Mouse (Mus musculus) CD4-positive naive resting alpha-beta T cell, adult 57 days (primary cell): ENCODE data around the gene Tns2. TPM values are rescaled to one million over a fixed set of nuclear protein-coding genes. Genes with fewer than 3 reads are reported as not detected.

ENCODE experiments used
- total RNA-seq: library from RNA; stranded (reverse); gene quantifications from one replicate; pipeline ENCODE4 v1.2.4, GENCODE M21; 2023

Gene Tns2
- 1.5 TPM for total RNA-seq

DNA sequence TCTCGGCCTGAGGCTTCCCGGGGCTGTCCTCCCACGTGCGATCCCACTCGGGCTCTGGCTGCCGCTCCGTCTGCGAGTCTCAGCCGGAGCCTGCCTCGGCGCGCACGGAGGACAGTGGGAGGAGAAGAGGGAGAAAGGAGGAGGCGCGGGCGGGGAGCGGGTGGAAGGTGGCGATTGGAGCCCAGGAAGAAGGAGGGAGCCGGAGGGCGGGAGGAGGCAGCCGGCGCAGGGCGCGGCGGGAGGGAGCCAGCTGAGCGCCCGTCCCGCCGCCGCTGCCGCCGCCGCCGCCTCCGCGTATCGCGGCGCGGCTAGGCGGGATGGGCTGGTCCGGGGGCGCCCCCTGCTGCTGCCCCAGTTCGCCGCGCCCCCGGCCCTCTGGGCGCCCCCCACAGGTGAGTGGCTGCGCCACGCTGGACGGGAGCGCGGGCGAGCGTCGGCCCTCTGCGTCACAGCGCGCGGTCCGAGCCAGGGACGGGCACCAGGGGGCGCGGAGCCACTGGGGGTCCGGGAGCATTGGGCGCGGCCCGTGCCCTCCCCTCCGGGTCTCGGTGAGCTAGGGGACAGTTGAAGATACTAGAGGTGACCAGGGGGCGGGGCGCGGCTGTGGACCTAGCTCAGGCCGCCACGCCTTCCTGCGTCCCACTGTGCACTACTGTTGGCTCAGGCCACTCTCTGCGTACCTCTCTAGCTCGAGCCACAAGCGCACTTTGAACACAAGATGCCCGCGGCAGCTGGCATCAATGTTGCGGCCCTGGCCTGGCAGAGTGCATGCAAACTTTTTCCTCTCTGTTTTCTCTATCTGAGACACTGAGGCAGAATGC is at the start of gene Tns2:
Gene Tns2 (plus strand): TSS at position 253 of the 821 bp plus-strand sequence.

DNA sequence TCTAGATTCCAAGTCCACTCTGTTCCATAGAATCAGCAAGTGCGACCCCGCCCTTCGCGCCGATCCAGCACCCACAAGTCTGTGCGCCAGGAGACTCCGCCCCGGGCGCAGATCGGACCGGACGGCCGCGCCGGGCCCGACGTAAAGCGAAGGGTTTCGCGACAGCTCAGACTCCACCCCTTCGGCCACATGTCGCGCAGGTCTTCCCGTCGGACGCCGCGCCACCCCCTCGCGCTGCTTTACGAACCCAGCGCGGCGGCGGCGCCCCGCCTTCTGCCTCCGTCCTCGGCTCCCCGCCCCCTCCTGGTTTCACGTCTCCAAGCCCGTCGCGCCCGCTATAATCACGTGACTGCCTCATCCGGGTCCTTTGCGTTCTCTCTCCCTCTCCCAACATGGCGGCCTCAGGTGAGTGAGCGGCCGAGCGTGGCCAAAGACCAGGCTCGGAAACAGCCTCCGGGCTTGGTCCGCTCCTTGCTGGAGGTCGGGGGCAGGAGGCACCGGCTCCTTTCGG is 26.6 kb upstream of the Tns2 start, which contains the start of gene Eif4b:
Gene Eif4b (plus strand): TSS at position 215 of the 511 bp plus-strand sequence.

DNA sequence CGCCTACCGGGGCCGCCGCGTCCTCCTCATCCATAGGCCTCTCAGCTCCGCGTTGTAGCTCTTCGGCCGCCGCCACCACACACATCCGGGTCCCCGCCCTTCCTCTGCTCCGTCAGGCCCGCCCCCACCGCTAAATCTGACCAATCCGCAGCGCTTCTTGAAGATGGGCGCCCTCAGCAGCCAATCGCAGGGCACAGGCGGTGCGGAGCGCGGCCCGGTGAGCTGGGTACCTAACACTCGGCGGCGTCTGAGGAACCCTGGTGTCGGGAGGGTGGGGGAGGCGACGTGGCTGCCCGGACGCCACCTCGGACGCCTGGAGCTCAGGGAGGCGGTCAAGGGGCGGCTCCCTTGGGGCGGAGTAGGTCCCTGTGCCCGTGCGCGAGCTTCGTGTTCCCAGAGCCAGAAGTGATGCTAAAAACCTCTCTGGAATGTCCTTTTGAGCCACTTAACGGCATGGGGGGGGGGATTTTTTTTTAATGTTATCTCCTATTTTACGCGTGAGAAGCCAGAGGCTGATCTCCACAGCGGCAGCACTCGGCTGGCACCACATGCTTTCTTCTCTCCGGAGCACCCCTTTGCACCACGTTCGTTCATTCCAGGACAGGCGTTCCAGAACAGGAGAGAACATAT is 36.0 kb downstream of the Tns2 start, which contains the start of gene Spryd3:
Gene Spryd3 (minus strand): TSS at position 106 of the 630 bp plus-strand sequence.

DNA sequence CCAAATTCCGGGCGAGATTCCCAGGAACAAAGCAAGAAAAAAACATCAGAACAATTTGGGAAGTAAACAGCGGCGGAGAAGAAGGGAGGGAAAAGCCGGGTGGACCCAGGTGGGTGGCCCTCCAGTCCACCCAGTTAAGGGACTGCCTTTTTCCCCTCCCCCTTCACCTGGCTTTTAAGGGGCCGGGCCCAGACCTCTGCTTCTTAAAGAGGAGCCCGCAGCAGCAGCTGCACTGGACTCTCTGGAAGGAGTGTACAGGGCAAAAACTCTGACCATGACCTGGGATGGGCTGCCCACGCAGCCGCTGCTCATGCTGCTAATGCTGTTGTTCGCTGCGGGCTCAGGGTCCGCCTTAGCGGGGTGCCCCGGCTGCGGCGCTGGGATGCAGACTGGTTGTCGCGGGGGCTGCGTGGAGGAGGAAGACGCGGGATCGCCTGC is 44.1 kb downstream of the Tns2 start, which contains the start of gene Igfbp6:
Gene Igfbp6 (plus strand): TSS at position 89 of the 438 bp plus-strand sequence.

DNA sequence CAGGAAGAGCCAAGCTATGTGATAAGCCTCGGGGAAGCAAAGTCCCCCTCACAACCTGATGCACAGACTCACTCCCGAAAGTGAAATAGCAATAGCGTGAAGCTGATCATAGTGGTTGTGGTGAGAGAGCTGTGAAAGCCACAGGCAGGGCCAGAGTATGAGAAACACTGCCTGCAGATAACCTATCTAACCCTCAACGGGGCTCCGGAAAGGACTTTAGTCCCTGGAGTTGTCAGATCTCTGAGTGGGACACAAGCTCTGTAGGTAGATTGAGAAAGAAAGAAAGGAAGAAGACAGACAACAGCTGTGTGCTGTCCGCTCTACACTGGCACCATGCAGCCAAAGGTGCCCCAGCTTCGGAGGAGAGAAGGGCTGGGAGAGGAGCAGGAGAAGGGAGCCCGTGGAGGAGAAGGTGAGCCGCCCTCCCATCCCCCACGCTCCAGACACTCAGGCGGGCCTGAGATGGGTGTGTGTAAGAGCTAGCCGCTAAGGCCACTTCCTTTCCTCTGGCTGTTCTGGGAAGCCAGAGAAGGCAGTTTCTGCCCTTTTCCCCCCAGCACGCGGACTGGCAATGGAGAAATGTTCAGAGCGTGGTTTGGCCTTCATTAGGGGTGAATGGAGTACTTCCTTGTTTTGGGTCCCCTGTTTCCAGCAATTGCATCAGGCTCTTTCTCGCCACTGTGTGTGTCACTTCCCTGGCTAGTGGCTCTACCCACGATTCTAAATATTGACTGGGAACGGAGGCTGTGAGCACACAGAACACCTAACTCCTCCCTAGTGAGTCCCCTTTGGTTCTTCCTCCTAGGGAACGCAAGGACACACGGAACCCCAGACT is 50.3 kb downstream of the Tns2 start, which contains the start of gene Soat2:
Gene Soat2 (plus strand): TSS at position 226 of the 835 bp plus-strand sequence.

Other genes with a start within 250 kb of the Tns2 start
- gene Krt1, start 249.6 kb upstream of the Tns2 start, total RNA-seq: 0.38 TPM
- not detected for gene Krt77, start 230.7 kb upstream of the Tns2 start, total RNA-seq
- not detected for gene Krt76, start 207.5 kb upstream of the Tns2 start, total RNA-seq
- gene Krt4, start 175.7 kb upstream of the Tns2 start, total RNA-seq: not detected
- gene Krt79, start 160.1 kb upstream of the Tns2 start, total RNA-seq: not detected
- not detected for gene Krt78, start 146.1 kb upstream of the Tns2 start, total RNA-seq
- gene Krt8, start 95.9 kb upstream of the Tns2 start, total RNA-seq: 1.2 TPM
- 1.6 TPM for gene Krt18, start 72.2 kb upstream of the Tns2 start, total RNA-seq
- gene Eif4b, start 26.6 kb upstream of the Tns2 start, total RNA-seq: 252 TPM
- gene Spryd3, start 35.8 kb downstream of the Tns2 start, total RNA-seq: 30.4 TPM
- gene Igfbp6, start 43.9 kb downstream of the Tns2 start, total RNA-seq: 7.7 TPM
- gene Soat2, start 50.1 kb downstream of the Tns2 start, total RNA-seq: 1.1 TPM
- gene Zfp740, start 102.8 kb downstream of the Tns2 start, total RNA-seq: 113 TPM
- 24.6 TPM for gene Csad, start 104.3 kb downstream of the Tns2 start, total RNA-seq
- gene Itgb7, start 131.5 kb downstream of the Tns2 start, total RNA-seq: 694 TPM
- gene Rarg, start 157.1 kb downstream of the Tns2 start, total RNA-seq: 27.7 TPM
- not detected for gene Gm9918, start 170.2 kb downstream of the Tns2 start, total RNA-seq
- 28.6 TPM for gene Mfsd5, start 179.0 kb downstream of the Tns2 start, total RNA-seq
- 0.71 TPM for gene Espl1, start 195.9 kb downstream of the Tns2 start, total RNA-seq
- gene Pfdn5, start 225.7 kb downstream of the Tns2 start, total RNA-seq: 522 TPM
- 78.3 TPM for gene Myg1, start 231.3 kb downstream of the Tns2 start, total RNA-seq